Mouse (Mus musculus) bone marrow, adult 2 months (tissue): Measurements from ENCODE around the gene Dus2.

ENCODE experiments used
- CTCF ChIP-seq: fragments of 200-500 bp; IDR thresholded peaks from 2 replicates; pipeline ENCODE4 v1.5.1; 2011; ENCODE audit warnings: low read length, control low read depth; ENCODE audit not compliant: control insufficient read depth, insufficient read depth
- POLR2A ChIP-seq: fragments of 200-500 bp; IDR thresholded peaks from 2 replicates; pipeline ENCODE4 v1.6.1; 2011; ENCODE audit warnings: low read depth, mild to moderate bottlenecking, control low read depth, low read length, borderline replicate concordance; ENCODE audit not compliant: control insufficient read depth

GRCm38 (mm10) chr8:106038721-106039120, 47.6 kb downstream of the Dus2 start:
- TF ChIP-seq CTCF (no peak), POLR2A (no peak)
